Mouse (Mus musculus) heart, postnatal 14 days (tissue): Measurements from ENCODE around the gene Des. TPM values are rescaled to one million over a fixed set of nuclear protein-coding genes. Genes with fewer than 3 reads are reported as not detected.

ENCODE experiments used
- DNase-seq, 2 experiments: peaks; one replicate each; pipeline ENCODE4 v3.0.0; 2021 to 2022
- intact Hi-C: fragments of 180-260 bp; cut with DNase I; formaldehyde crosslinking; loops from one replicate; pipeline ENCODE4 v1.15.1; 2025
- total RNA-seq, 2 experiments: library from RNA; stranded (reverse); gene quantifications; 2 replicates each; pipeline ENCODE4 v1.2.3; 2021

Des gene
- total RNA-seq, 2 experiments from 2014 or later: 1,039 to 1,057 TPM

DNA sequence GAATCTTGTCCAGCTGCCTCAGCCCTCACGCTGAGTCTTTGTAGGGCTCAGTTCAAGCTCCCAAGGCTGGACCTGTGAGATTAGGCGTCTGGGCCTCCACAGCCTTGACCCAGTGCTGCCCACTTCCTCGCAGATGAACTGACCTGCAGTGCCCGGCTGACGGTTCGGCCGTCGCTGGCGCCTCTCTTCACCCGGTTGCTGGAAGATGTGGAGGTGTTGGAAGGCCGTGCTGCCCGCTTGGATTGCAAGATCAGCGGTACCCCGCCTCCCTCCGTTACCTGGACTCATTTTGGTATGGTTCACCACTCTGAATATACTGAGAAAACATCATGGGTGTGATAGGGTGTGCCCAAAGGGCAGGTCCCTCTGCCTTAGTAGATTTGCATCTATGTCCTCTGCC is 46.0 kb downstream of the Des start:
- intact Hi-C loops: loop anchor here (5.0 kb wide), 1 partner anchor 44 kb away; the partner anchor contains the start of gene Des
- no peak for DNase-seq

- no peak for DNase-seq
- intact Hi-C loops: loop anchor here (5.0 kb wide), 1 partner anchor 45 kb away; the partner anchor contains the start of gene Des
These were observed 46.9 kb downstream of the Des start for GRCm38 (mm10) chr1:75407056-75407455.

GRCm38 (mm10) chr1:75408210-75408609 is 48.1 kb downstream of the Des start:
- no peak for DNase-seq
- intact Hi-C loops: loop anchor here (5.0 kb wide), 1 partner anchor 46 kb away; the partner anchor contains the start of gene Des

DNA sequence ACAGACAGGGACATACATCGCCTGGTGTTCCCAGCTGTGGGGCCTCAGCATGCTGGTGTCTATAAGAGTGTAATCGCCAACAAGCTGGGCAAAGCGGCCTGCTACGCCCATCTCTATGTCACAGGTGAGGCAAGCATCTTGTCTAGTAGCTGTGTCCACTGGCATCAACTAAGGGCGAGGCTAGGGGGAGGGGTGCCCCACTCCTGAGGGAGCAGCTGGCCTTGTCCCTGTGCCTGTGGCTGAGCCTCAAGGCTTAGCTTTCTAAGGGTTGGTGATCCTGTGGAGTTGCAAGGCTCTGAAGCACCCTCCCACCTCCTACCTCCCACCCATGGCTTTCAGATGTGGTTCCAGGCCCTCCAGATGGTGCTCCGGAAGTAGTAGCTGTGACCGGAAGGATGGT is 49.8 kb downstream of the Des start:
- no peak for DNase-seq
- intact Hi-C loops: loop anchor here (5.0 kb wide), 3 partner anchors 38 to 63 kb away; partner anchors contain the start of gene Des

GRCm38 (mm10) chr1:75412196-75412595 is 52.1 kb downstream of the Des start:
- DNase-seq: no peak
- intact Hi-C loops: loop anchor here (5.0 kb wide), 2 partner anchors 40 to 65 kb away; no protein-coding TSS in a partner anchor

DNA sequence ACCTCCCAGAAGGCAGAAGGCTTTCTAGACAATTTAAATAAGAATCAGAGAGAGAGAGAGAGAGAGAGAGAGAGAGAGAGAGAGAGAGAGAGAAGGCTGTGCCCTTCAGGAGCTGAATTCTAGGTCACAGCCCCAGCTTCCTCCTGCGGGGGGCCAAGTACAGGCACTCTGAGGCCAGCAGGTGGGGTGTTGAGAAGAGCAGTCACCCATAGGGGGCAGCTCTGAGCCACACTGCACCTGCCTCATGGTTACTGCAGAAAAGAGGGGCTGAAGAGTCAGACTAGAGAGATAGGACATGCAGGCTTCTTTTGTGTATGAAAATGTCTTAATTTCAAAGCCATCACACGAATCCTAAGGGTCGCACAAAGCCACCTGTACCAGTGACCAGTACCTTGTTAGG is 53.6 kb downstream of the Des start:
- intact Hi-C loops: loop anchor here (5.0 kb wide), 2 partner anchors 41 to 66 kb away; no protein-coding TSS in a partner anchor
- peak; percentile 53 to 67 for DNase-seq

Other genes with a start within 250 kb of the Des start
- gene Nhej1, start 235.1 kb upstream of the Des start, total RNA-seq: 1 to 10 TPM; 2.6 to 4.0 TPM
- gene Slc23a3, start 226.4 kb upstream of the Des start, total RNA-seq: 1 to 10 TPM in 1 of 2 experiments, under 1 TPM in 1; 0.78 to 1.0 TPM
- 10 to 100 TPM; 28.7 to 29.2 TPM for gene Cnppd1, start 217.6 kb upstream of the Des start, total RNA-seq
- gene Retreg2, start 217.6 kb upstream of the Des start, total RNA-seq: 10 to 100 TPM; 23.9 to 27.4 TPM
- 10 to 100 TPM; 16.0 to 16.7 TPM for gene Zfand2b, start 191.7 kb upstream of the Des start, total RNA-seq
- gene Abcb6, start 179.9 kb upstream of the Des start, total RNA-seq: 10 to 100 TPM; 25.7 to 26.4 TPM
- 10 to 100 TPM; 13.5 to 13.6 TPM for gene Ankzf1, start 168.2 kb upstream of the Des start, total RNA-seq
- gene Atg9a, start 168.1 kb upstream of the Des start, total RNA-seq: 10 to 100 TPM; 61.1 to 68.8 TPM
- 1 to 10 TPM; 5.2 to 6.7 TPM for gene Glb1l, start 149.5 kb upstream of the Des start, total RNA-seq
- gene Stk16, start 149.5 kb upstream of the Des start, total RNA-seq: 10 to 100 TPM; 55.9 to 58.1 TPM
- gene Tuba4a, start 140.5 kb upstream of the Des start, total RNA-seq: 100 to 1,000 TPM; 546 to 642 TPM
- gene A630095N17Rik, start 128.2 kb upstream of the Des start, total RNA-seq: not detected
- 10 to 100 TPM; 66.4 to 74.6 TPM for gene Dnajb2, start 123.9 kb upstream of the Des start, total RNA-seq
- gene Ptprn, start 95.8 kb upstream of the Des start, total RNA-seq: under 1 TPM; 0.44 to 0.60 TPM
- not detected for gene Resp18, start 81.9 kb upstream of the Des start, total RNA-seq
- gene Dnpep, start 42.3 kb upstream of the Des start, total RNA-seq: 10 to 100 TPM; 85.6 to 88.5 TPM
- 100 to 1,000 TPM; 125 to 126 TPM for gene Speg, start 15.0 kb downstream of the Des start, total RNA-seq
- 10 to 100 TPM; 32.3 to 32.5 TPM for gene Gmppa, start 75.6 kb downstream of the Des start, total RNA-seq
- gene Asic4, start 90.1 kb downstream of the Des start, total RNA-seq: not detected
- 10 to 100 TPM; 29.5 to 30.1 TPM for gene Chpf, start 119.0 kb downstream of the Des start, total RNA-seq
- gene Tmem198, start 119.2 kb downstream of the Des start, total RNA-seq: under 1 TPM; 0.26 to 0.88 TPM
- gene Obsl1, start 146.1 kb downstream of the Des start, total RNA-seq: 100 to 1,000 TPM; 166 to 172 TPM
- gene Inha, start 146.7 kb downstream of the Des start, total RNA-seq: 1 to 10 TPM; 6.0 to 7.8 TPM
- gene Stk11ip, start 161.2 kb downstream of the Des start, total RNA-seq: 10 to 100 TPM; 10.3 to 13.9 TPM
- 100 to 1,000 TPM; 172 to 178 TPM for gene Slc4a3, start 185.9 kb downstream of the Des start, total RNA-seq